Mouse (Mus musculus): Measurements from ENCODE around the gene Fam169b.

DNA sequence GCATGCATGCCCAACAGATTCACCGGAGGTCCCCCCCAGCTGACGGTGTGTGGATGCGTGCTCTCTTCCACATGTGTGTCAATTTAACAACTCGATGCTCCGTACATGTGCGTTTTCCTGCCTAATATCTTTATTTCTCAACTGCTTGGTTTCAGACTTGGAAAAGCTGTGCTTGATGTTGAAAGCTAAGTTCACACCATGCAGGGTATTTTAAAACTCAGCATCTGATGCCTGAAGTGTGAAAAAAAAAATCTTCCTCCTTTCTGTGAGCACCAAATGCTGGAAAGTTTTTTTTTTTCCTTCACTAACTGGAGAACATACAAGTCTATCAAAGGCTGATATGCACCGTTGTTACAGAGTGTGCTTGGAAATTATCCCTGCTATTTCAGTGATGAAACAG is 126.9 kb downstream of the Fam169b start:
- TF ChIP-seq CTCF (IDR thresholded peaks at IDR 0.05; ENCODE audit: low read depth) = no peak
- TF ChIP-seq EP300 (IDR thresholded peaks at IDR 0.05; ENCODE audit: low read depth) = no peak
